Mouse (Mus musculus) CH12.LX (cell line): ENCODE measurements around the gene 9130213A22Rik. TPM values are rescaled to one million over a fixed set of nuclear protein-coding genes. Genes with fewer than 3 reads are reported as not detected.

ENCODE experiments used
- DNase-seq: peaks from one replicate; pipeline ENCODE4 v3.0.0-alpha.2; 2013; ENCODE audit errors: extremely low read depth
- H3K27ac ChIP-seq: 2 replicates; pipeline ENCODE4 v1.5.1; 2012; ENCODE audit warnings: low read depth, mild to moderate bottlenecking, control low read depth, moderate library complexity; ENCODE audit not compliant: insufficient read depth
- H3K27me3 ChIP-seq: replicated peaks from 2 replicates; pipeline ENCODE3; 2012; ENCODE audit warnings: inconsistent platforms
- H3K36me3 ChIP-seq, 2 experiments: replicated peaks in 1 of 2; 2 replicates each; pipeline versions ENCODE3 to v1.6.1; 2012; ENCODE audit warnings: inconsistent platforms in 1 of 2, low read length in 1 of 2, mild to moderate bottlenecking in 1 of 2, mixed read lengths in 1 of 2, moderate library complexity in 1 of 2; ENCODE audit not compliant: control insufficient read depth in 1 of 2, insufficient read depth in 1 of 2
- H3K4me1 ChIP-seq, 2 experiments: 2 replicates each; pipeline ENCODE4 v1.6.1; 2012; ENCODE audit warnings: inconsistent platforms in 1 of 2, moderate library complexity in 1 of 2; ENCODE audit not compliant: insufficient read depth in 2 of 2, control insufficient read depth in 1 of 2
- H3K4me2 ChIP-seq: 2 replicates; pipeline ENCODE4 v1.6.1; 2012; ENCODE audit warnings: low read depth, mild to moderate bottlenecking, control low read depth; ENCODE audit not compliant: poor library complexity, insufficient read depth, severe bottlenecking
- H3K4me3 ChIP-seq, 3 experiments: fragments of 150-350 bp in 1 of 3; sonication (generic) in 1 of 3; replicated peaks in 1 of 3; 2 replicates each; pipeline versions ENCODE3 to v1.5.1; 2011 to 2012; ENCODE audit warnings: low read depth in 2 of 3, low read length in 2 of 3, mild to moderate bottlenecking in 2 of 3, moderate library complexity in 2 of 3, control low read depth in 1 of 3, improper control_type of control experiment in 1 of 3, inconsistent platforms in 1 of 3, mixed read lengths in 1 of 3; ENCODE audit not compliant: poor library complexity in 1 of 3
- H3K79me2 ChIP-seq: replicated peaks from 2 replicates; pipeline ENCODE4 v1.6.1; 2012; ENCODE audit warnings: mild to moderate bottlenecking, moderate library complexity; ENCODE audit not compliant: control insufficient read depth, poor library complexity, insufficient read depth, severe bottlenecking; ENCODE audit errors: extremely low read depth
- H3K9ac ChIP-seq: 2 replicates; pipeline ENCODE4 v1.6.1; 2012; ENCODE audit warnings: low read depth, mild to moderate bottlenecking, control low read depth, moderate library complexity; ENCODE audit not compliant: insufficient read depth
- H3K9me3 ChIP-seq: replicated peaks from 2 replicates; pipeline ENCODE3; 2012; ENCODE audit warnings: low read length, inconsistent platforms, mixed read lengths
- BHLHE40 ChIP-seq: IDR thresholded peaks from 2 replicates; pipeline ENCODE4 v1.6.1; 2011; ENCODE audit warnings: mild to moderate bottlenecking, low read depth, low read length, improper control_type of control experiment
- CHD2 ChIP-seq: IDR thresholded peaks from 2 replicates; pipeline ENCODE4 v1.6.1; 2011; ENCODE audit warnings: low read length, improper control_type of control experiment
- CTCF ChIP-seq, 2 experiments: IDR thresholded peaks in 1 of 2; conservative IDR thresholded peaks in 1 of 2; 2 replicates each; pipeline ENCODE4 v1.5.1; 2011 to 2012; ENCODE audit warnings: low read depth in 2 of 2, low read length in 2 of 2, improper control_type of control experiment in 1 of 2, inconsistent platforms in 1 of 2, mild to moderate bottlenecking in 1 of 2, moderate library complexity in 1 of 2
- E2F4 ChIP-seq: IDR thresholded peaks from 2 replicates; pipeline ENCODE4 v1.6.1; 2011; ENCODE audit warnings: low read depth, low read length, improper control_type of control experiment; ENCODE audit not compliant: insufficient replicate concordance
- EP300 ChIP-seq: IDR thresholded peaks from 2 replicates; pipeline ENCODE4 v1.6.1; 2011; ENCODE audit warnings: low read length, improper control_type of control experiment
- HCFC1 ChIP-seq: IDR thresholded peaks from 2 replicates; pipeline ENCODE4 v1.6.1; 2012; ENCODE audit warnings: low read depth, mild to moderate bottlenecking, inconsistent platforms, low read length, improper control_type of control experiment
- IRF4 ChIP-seq: IDR thresholded peaks from 2 replicates; pipeline ENCODE4 v1.6.1; 2014; ENCODE audit warnings: low read depth, mild to moderate bottlenecking, inconsistent platforms, low read length, improper control_type of control experiment
- JUND ChIP-seq: conservative IDR thresholded peaks from 2 replicates; pipeline ENCODE4 v1.6.1; 2011; ENCODE audit warnings: low read depth, low read length, improper control_type of control experiment
- KAT2A ChIP-seq: IDR thresholded peaks from 2 replicates; pipeline ENCODE4 v1.6.1; 2012; ENCODE audit warnings: low read length, improper control_type of control experiment, inconsistent platforms; ENCODE audit not compliant: insufficient replicate concordance
- MAFK ChIP-seq: IDR thresholded peaks from 2 replicates; pipeline ENCODE4 v1.6.1; 2011; ENCODE audit warnings: low read length, improper control_type of control experiment; ENCODE audit not compliant: insufficient replicate concordance
- MEF2A ChIP-seq: IDR thresholded peaks from 2 replicates; pipeline ENCODE4 v1.6.1; 2014; ENCODE audit warnings: low read depth, mild to moderate bottlenecking, inconsistent platforms, low read length, improper control_type of control experiment, borderline replicate concordance
- MXI1 ChIP-seq: IDR thresholded peaks from 2 replicates; pipeline ENCODE4 v1.6.1; 2011; ENCODE audit warnings: mild to moderate bottlenecking, low read depth, low read length, improper control_type of control experiment
- MYC ChIP-seq: IDR thresholded peaks from 2 replicates; pipeline ENCODE4 v1.6.1; 2011; ENCODE audit warnings: low read depth, mild to moderate bottlenecking, improper control_type of control experiment, low read length
- NRF1 ChIP-seq: IDR thresholded peaks from 2 replicates; pipeline ENCODE4 v1.6.1; 2014; ENCODE audit warnings: low read depth, mild to moderate bottlenecking, inconsistent platforms, low read length, improper control_type of control experiment, moderate library complexity
- PAX5 ChIP-seq: IDR thresholded peaks from 2 replicates; pipeline ENCODE4 v1.6.1; 2012; ENCODE audit warnings: low read length, inconsistent platforms, mixed read lengths
- POLR2A ChIP-seq: IDR thresholded peaks from 2 replicates; pipeline ENCODE4 v1.6.1; 2011; ENCODE audit warnings: low read depth, mild to moderate bottlenecking, improper control_type of control experiment, low read length
- POLR2AphosphoS2 ChIP-seq: IDR thresholded peaks from 2 replicates; pipeline ENCODE4 v1.6.1; 2011; ENCODE audit warnings: low read depth, low read length, improper control_type of control experiment
- RCOR1 ChIP-seq: conservative IDR thresholded peaks from 2 replicates; pipeline ENCODE4 v1.6.1; 2012; ENCODE audit warnings: low read depth, mild to moderate bottlenecking, inconsistent platforms, low read length, improper control_type of control experiment
- SMC3 ChIP-seq: IDR thresholded peaks from 2 replicates; pipeline ENCODE4 v1.6.1; 2011; ENCODE audit warnings: low read depth, low read length, improper control_type of control experiment
- TBP ChIP-seq: conservative IDR thresholded peaks from 2 replicates; pipeline ENCODE4 v1.6.1; 2011; ENCODE audit warnings: low read depth, low read length, improper control_type of control experiment
- TCF12 ChIP-seq: IDR thresholded peaks from 2 replicates; pipeline ENCODE4 v1.6.1; 2014; ENCODE audit warnings: low read depth, mild to moderate bottlenecking, inconsistent platforms, low read length, improper control_type of control experiment
- ZC3H11A ChIP-seq: IDR thresholded peaks from 2 replicates; pipeline ENCODE4 v1.6.1; 2012; ENCODE audit warnings: low read depth, mild to moderate bottlenecking, inconsistent platforms, low read length, improper control_type of control experiment
- ZKSCAN1 ChIP-seq: IDR thresholded peaks from 2 replicates; pipeline ENCODE4 v1.6.1; 2012; ENCODE audit warnings: low read depth, inconsistent platforms, low read length, improper control_type of control experiment, borderline replicate concordance
- ZMIZ1 ChIP-seq: IDR thresholded peaks from 2 replicates; pipeline ENCODE4 v1.6.1; 2012; ENCODE audit warnings: low read depth, mild to moderate bottlenecking, inconsistent platforms, low read length, improper control_type of control experiment
- dilution Hi-C: fragments of 300-500 bp; cut with MboI; formaldehyde crosslinking; loops from 2 replicates; pipeline ENCODE4 v1.14.3; 2020; ENCODE audit warnings: low sequenced_read_pairs; ENCODE audit not compliant: extremely low pct_unique_long_range_greater_than_20kb, extremely low pct_ligation_motif_present
- in situ Hi-C: fragments of 300-500 bp; cut with MboI; formaldehyde crosslinking; loops from 3 replicates; pipeline ENCODE4 v1.14.3; 2019; ENCODE audit warnings: low sequenced_read_pairs, low pct_ligation_motif_present, low pct_unique_long_range_greater_than_20kb, mixed read lengths
- polyA plus RNA-seq: library from polyadenylated mRNA; unstranded; fragments of >175 nt; gene quantifications from 2 replicates; pipeline ENCODE4 v1.2.1, GENCODE M21; 2012; ENCODE audit warnings: low read depth; ENCODE audit not compliant: insufficient read length
- total RNA-seq, 2 experiments: library from RNA; depleted of rRNA; stranded (reverse); fragments of 300-350 nt in 1 of 2; fragments of >200 nt in 1 of 2; gene quantifications; 2 replicates each; pipeline ENCODE4 v1.2.3; 2012 to 2014

The 9130213A22Rik gene
- total and polyA plus RNA-seq, 3 experiments = not detected

DNA sequence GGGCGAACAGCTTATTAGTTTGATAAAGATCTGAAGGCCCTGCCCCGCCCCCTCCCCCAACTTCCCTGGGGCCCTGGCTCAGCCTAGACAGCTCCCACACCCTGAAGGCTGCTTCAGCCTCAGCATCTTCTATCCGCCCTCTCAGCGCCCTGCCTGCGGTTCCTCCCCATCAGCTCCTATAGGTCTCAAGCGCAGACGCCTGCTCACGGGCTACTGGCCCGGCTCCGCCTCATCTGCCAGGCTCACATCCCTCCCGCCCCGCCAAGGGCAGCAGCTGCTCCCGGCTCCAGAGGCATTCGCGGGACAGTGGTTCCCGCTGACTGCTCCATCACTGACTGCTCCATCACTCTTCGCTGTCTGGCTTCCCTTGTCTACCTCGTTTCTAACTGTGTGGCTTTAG lies 34.4 kb upstream of the 9130213A22Rik start, which contains the start of gene Alox12b:
Alox12b (plus strand) TSS at position 190 of the 400 bp plus-strand sequence.
- H3K9me3 ChIP-seq = no peaks in the 10 kb centered on the region
- no peaks in the 10 kb centered on the region for H3K36me3 ChIP-seq
- no peak within 1 kb of the TSS for H3K9ac ChIP-seq
- DNase-seq = no peak
- in situ Hi-C loops (no loop called here), dilution Hi-C loops (no loop called here)
- H3K79me2 ChIP-seq = no peaks in the 10 kb centered on the region
- no peak within 1 kb of the TSS for H3K4me2 ChIP-seq
- no peak within 1 kb of the TSS for H3K27ac ChIP-seq
- no peak within 1 kb of the TSS for H3K4me3 ChIP-seq
- no peak for TF ChIP-seq RCOR1
- TF ChIP-seq ZMIZ1 = no peak
- TF ChIP-seq ZKSCAN1 = no peak
- no peak for TF ChIP-seq POLR2AphosphoS2
- TF ChIP-seq MXI1 = no peak
- no peak for TF ChIP-seq HCFC1
- TF ChIP-seq MYC = no peak
- no peak for TF ChIP-seq BHLHE40
- no peak for TF ChIP-seq E2F4
- TF ChIP-seq CTCF (conservative IDR thresholded peaks at IDR 0.05 in 1 of 2, IDR thresholded peaks at IDR 0.05 in 1 of 2; ENCODE audit: low read depth in 2 of 2, low read length in 2 of 2) = no peak
- no peaks in the 10 kb centered on the region for H3K4me1 ChIP-seq
- peaks cover 81% of the 10 kb centered on the region for H3K27me3 ChIP-seq

DNA sequence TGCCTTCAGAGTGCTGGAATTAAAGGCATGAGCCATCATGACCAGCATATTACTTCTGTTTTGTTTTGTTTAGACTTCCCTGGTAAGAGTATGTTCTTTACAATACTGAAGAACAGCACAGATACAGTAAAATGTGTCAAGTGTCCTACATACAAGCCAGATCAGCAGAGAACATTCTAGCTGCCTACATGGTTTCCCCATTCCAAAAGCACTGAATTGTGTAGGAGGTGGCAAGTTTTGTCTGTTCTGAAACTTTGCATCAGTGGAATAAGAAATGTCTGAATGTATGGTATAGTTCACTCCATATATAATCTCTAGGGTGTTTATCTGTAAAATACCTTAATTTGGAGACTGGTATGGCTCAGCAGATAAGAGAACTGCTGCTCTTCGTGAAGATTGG lies 33.0 kb upstream of the 9130213A22Rik start:
- DNase-seq = no peak
- Histone ChIP-seq H3K4me2 (no peak overlapping the region), H3K27me3 (peaks cover 86% of the 10 kb centered on the region), H3K9ac (no peak overlapping the region), H3K9me3 (no peaks in the 10 kb centered on the region), H3K4me3 (no peak overlapping the region), H3K79me2 (no peaks in the 10 kb centered on the region), H3K36me3 (no peaks in the 10 kb centered on the region), H3K27ac (no peak overlapping the region), H3K4me1 (0 out of 4 replicates have a peak, but pooled peaks cover 0 to 3% of the 10 kb centered on the region in 2 experiments)
- TF ChIP-seq MXI1 (no peak), MAFK (no peak), EP300 (no peak), TBP (no peak), MYC (no peak), POLR2A (no peak), SMC3 (no peak), CHD2 (no peak), TCF12 (no peak), JUND (no peak), ZC3H11A (no peak), PAX5 (no peak), NRF1 (no peak), CTCF (conservative IDR thresholded peaks at IDR 0.05 in 1 of 2, IDR thresholded peaks at IDR 0.05 in 1 of 2; ENCODE audit: low read depth in 2 of 2, low read length in 2 of 2) (no peak), IRF4 (no peak), KAT2A (no peak), RCOR1 (no peak), MEF2A (no peak), BHLHE40 (no peak)
- dilution Hi-C loops = no loop called here
- in situ Hi-C loops = no loop called here
